Mouse (Mus musculus) kidney, adult 2 months (tissue): Measurements from ENCODE around the gene Nfib.

Source experiments
- CTCF ChIP-seq: fragments of 200-500 bp; conservative IDR thresholded peaks from 2 replicates; pipeline ENCODE4 v1.5.1; 2011; ENCODE audit warnings: low read depth, mild to moderate bottlenecking, control low read depth, low read length, moderate library complexity, mixed read lengths; ENCODE audit not compliant: insufficient read depth, insufficient read length
- POLR2A ChIP-seq: fragments of 200-500 bp; IDR thresholded peaks from one replicate; pipeline ENCODE4 v1.6.1; 2011; ENCODE audit warnings: low read depth, low read length, control low read depth

GRCm38 (mm10) chr4:82453341-82453740, 252.2 kb downstream of the Nfib start:
- TF ChIP-seq CTCF (no peak), POLR2A (no peak)
